Mouse (Mus musculus) 3134 (cell line): ENCODE results near the gene Creb3l1.
A peak's percentile ranks its signal among the peaks of the same experiment; 100 is the strongest.

Source experiments
- DNase-seq: peaks from one replicate; pipeline ENCODE4 v3.0.0-alpha.2; 2011; ENCODE audit warnings: low spot score; ENCODE audit not compliant: insufficient read length; ENCODE audit errors: extremely low read depth

Creb3l1 gene

GRCm38 (mm10) chr2:92006983-92007921, 17.1 kb downstream of the Creb3l1 start:
- DNase-seq, result peak; percentile 72

GRCm38 (mm10) chr2:92006491-92006890, 17.8 kb downstream of the Creb3l1 start:
- no peak for DNase-seq

DNA sequence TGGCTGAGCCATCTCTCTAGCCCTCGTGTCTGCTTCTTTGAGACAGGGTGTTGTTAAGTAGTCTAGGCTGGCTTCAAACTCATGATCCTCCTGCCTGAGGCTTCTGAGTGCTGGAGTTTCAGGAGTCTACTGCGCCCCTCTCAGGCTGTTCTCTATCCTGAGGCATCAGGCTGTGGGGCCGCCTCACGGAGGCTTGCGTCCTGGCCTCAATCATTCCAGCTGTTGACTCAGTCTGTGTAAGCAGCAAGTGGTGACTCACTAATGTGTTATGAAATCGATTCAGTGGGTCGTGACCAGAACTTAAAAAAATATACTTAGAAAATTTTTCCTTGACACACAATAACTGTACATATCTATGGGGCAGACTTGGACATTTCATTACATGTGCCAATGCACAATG, 19.7 kb downstream of the Creb3l1 start:
- DNase-seq, result peak; percentile 71

DNA sequence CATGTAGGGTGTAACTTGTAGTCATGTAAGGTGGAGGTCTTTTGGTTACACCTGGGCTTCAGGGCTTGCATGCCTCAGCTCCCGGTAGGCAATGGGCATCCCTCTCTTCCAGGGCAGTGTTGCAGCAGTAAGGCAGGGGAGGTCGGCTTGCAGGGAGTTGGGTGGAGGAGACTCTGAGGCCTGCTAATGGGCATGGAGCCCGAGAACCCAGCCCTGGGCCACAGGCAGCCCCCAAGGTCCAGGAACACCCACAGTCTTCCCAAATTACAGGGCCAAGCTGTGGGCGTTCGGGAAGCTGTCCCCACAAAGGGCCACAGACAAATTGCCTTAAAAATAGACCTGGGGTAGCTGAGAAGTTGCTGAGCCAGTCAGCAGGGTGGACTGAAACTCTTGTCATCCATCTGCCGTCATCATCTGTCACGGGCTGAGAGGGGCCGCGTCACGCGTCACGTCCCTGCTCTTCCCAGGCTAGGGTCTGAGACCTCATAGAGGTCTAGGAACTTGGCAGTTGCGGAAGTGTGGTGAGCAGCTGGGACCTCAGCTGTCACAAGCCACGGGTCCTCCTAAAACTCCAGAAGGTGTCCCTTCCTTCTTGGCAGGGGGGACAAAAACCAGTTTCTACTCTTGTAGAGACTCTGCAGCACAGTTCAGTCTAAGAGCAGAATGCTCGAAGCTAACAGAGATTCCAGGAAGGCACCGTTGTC, 26.2 kb downstream of the Creb3l1 start:
- DNase-seq, result no peak

- DNase-seq, result no peak
Observed at GRCm38 (mm10) chr2:91996006-91996405, 28.3 kb downstream of the Creb3l1 start.

DNA sequence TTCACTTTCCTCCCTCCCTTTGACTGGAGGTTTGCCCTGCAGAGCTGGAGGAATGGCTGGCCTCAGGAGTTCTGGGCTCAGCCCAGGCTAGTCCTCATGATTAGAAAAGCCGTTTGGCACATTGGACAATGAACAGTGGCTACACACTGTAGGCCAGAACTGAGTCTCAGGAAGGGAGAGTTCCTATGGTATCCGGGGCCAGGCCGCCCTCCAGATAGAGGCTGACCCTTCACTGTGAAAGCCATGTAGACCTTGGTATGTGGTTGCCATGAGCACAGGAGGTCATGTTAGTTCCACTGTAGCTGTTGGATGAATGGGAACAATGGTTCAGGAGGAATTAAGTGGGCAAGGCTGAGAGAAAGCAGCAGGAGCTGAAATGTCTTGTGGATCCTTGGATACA, 30.9 kb downstream of the Creb3l1 start:
- no peak for DNase-seq

DNA sequence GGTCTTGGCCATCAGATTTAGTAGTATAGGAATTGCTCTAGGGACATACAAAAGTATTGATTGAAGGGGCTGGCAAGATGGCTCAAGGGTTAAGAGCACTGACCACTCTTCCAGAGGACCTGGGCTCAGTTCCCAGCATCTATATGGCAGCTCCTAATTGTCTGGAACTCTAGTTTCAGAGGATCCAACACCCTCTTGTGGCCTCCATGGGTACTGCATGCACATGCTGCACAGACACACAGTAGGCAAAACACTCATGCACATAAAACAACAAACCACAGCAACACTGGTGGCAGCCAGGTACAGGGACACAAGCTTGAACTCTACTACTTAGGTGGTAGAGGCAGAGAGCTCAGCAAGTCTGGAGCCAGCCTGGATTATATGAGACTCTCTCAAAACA, 34.6 kb downstream of the Creb3l1 start:
- DNase-seq, result no peak

DNA sequence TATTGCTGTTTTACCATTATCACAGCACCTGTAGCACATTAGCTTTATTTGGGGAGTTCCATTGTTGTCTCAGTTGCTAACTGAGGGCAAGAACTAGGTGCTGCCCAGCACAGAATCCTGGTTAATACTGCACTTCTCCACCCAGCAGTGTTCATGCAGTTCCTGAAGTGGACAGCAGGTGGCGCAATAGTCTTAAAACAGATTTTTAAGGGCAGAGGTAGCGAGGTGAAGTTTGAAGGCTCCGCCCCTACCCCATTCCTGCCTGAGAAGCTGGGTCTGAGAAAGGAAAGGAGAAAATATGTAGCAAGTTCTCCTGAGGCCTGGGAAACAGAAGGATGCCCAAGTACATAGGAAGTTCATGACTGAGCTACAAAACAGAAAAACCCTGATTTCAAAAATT, 36.8 kb downstream of the Creb3l1 start:
- peak; percentile 42 for DNase-seq

GRCm38 (mm10) chr2:91986071-91986470, 38.2 kb downstream of the Creb3l1 start:
- no peak for DNase-seq

DNA sequence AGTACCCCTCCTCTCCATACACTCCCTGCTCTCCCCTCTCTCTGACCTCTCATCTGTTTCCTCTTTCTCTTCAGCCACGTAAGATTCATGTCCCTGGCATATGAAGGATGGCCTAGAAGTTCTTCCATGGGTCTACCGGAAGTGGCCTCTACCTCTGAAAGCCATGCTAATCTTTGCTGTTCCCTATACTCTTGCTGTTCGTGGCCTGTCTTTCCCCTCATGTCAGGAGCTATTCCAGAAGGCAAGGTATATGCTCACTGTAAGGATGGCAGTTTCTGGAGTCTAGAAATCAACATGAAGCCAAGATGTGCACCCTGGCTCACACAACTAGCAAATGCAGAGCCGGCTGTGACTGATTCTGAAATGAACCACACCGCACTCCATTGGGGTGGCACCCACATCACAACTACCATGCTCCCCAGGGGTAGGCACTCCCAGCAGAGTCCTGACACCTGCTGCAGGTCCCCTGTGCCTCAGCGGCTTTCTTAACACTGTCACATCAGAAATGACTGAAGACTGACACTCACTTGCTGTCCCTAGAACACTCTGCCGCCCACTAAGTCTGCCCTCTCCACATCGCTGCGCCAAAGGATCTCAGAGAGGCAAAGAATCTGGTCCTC, 39.3 kb downstream of the Creb3l1 start:
- DNase-seq, result no peak

DNA sequence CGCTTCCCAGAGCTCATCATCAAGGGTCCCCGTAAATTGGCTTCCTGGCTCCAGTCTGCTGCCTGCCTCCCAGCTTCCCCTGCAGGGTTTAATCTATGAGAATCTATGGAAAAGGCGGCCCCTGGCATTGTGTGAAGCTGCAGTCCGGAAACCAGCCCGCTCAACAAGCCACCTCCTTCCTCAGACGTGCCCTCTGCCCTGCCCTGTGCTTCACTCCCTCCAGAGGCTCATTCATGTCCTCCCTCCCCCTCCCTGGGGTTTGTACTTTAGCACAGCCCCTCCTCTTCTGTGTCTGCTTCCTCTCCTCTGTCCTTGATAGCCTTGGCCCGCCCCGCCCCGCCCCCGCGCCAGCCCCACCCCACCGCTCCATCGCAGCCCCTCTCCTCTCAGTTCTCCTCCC, 39.9 kb downstream of the Creb3l1 start:
- DNase-seq, result no peak

DNA sequence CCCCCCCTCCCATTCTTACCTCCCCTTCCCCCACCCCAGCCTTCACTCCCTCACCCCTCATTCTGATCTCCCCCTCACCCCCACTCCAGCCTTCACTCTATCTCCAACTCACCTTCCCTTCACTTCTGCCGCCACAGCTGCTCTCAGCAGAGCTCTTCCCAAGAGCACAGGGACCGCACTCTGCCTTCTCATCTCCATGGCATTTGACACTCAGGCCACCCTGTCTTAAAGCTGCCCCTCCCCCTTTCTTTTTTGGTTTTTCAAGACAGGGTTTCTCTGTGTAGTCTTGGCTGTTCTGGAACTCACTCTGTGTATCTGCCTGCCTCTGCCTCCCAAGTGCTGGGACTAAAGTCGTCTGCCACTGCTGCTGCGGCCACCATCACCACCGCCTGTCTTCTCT, 43.5 kb downstream of the Creb3l1 start:
- DNase-seq, result no peak

DNA sequence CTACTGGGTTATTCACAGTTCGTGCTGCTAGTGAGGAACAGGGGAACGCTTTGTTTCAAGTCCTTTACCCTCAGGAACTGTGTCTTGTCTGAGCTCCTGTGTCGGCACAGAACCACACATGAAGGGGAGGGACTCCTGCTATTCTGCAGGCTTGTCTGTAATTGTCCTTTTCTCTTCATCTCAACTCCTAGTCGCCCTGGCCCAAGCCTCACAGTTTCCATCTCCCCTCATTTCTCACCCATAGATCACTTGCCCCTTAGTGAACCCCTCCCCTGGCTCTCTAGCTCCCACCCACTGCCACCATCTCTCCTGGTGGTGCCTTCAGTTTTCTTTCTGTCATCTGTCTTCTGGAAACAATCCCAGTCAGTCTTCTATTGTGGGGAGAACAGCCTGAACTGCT, 44.1 kb downstream of the Creb3l1 start:
- DNase-seq, result no peak

DNA sequence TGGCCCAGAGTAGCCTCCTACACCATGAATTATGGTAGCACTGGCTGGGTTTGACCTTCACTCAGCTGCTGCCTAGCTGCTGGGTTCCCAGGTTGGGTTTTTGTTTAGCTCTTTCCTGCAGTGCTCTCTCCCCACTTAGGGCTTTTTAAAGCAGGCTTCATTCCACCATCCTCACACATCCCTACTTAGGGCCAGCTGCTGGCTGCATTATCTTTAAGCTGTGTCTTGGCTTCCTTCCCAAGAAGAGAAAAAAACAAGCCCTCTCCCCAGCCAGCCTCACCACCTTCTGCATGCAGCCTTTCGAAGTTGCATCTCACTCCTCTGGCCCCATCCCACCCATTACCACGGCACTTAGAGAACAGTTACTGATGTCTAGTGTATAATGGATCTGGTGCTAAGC, 45.8 kb downstream of the Creb3l1 start:
- DNase-seq, result no peak

- DNase-seq, result no peak
Observed at GRCm38 (mm10) chr2:91977960-91978359, 46.3 kb downstream of the Creb3l1 start.

- no peak for DNase-seq
Observed at GRCm38 (mm10) chr2:91975581-91976541, 48.4 kb downstream of the Creb3l1 start, which contains the start of gene Dgkz. TSS of gene Dgkz (minus strand) at chr2:91975864.

DNA sequence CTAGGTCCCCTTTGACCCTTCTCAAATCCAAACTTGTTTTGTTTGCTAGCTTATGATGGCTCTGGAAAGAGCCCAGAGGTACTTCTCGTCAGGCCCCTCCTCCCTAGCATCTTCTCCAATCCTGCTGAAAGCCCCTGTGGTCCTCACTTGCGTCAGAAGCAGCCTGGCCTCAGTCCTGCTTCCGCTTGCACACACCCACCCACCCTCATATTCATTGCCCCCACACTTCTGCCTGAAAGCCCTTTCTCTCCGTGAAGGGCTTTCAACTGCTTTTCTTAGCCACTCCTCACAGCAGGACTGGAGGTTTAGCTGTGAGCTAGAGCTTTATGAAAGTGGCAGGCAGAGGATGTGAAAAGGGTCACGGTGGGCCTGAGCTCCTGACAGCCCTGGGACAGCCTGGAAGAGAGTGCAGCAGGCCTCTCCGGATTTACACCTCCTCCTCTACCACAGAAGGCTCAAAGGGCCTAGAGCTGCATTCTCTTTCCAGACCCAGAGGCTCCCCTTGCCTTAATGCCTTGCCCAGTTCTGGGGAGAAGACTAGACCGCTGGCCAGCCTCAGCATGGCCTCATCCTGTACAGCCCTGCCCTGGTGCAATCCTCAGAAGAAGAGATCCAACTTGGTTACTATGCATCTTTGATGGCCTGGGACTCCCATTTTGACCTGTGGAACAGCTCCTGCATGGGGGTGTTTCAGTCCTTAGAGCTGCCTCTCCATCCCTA, 50.7 kb downstream of the Creb3l1 start:
- no peak for DNase-seq

- no peak for DNase-seq
Observed at GRCm38 (mm10) chr2:91972121-91972566, 52.2 kb downstream of the Creb3l1 start.

- no peak for DNase-seq
Observed at GRCm38 (mm10) chr2:91971231-91972097, 52.8 kb downstream of the Creb3l1 start.
